Mouse (Mus musculus): ENCODE results near the gene Hdgf. TPM values are rescaled to one million over a fixed set of nuclear protein-coding genes. Genes with fewer than 3 reads are reported as not detected.

Gene Hdgf
- polyA plus RNA-seq, 1 experiment from 2014 or later, result 179 TPM

Other genes starting within 250 kb of the Hdgf start
- 0.43 and 0.66 TPM in 2 replicates for gene Lrrc71, start 157.7 kb upstream of the Hdgf start, polyA plus RNA-seq (2014; fragmentation: Nextera tagmentation; extraction: Ambion mirVana)
- gene Ntrk1, start 111.2 kb upstream of the Hdgf start, polyA plus RNA-seq (2014; fragmentation: Nextera tagmentation; extraction: Ambion mirVana), result 0.30 and 0.51 TPM in 2 replicates
- gene Insrr, start 109.4 kb upstream of the Hdgf start, polyA plus RNA-seq (2014; fragmentation: Nextera tagmentation; extraction: Ambion mirVana), result 0.03 and 0.23 TPM in 2 replicates
- 12.1 and 13.5 TPM in 2 replicates for gene Pear1, start 82.0 kb upstream of the Hdgf start, polyA plus RNA-seq (2014; fragmentation: Nextera tagmentation; extraction: Ambion mirVana)
- gene Sh2d2a, start 59.6 kb upstream of the Hdgf start, polyA plus RNA-seq (2014; fragmentation: Nextera tagmentation; extraction: Ambion mirVana), result 0.17 TPM in 1 of 2 replicates, not detected in the other
- gene Prcc, start 20.7 kb upstream of the Hdgf start, polyA plus RNA-seq (2014; fragmentation: Nextera tagmentation; extraction: Ambion mirVana), result 14.1 and 14.5 TPM in 2 replicates
- 67.3 and 68.2 TPM in 2 replicates for gene Mrpl24, start 13.2 kb downstream of the Hdgf start, polyA plus RNA-seq (2014; fragmentation: Nextera tagmentation; extraction: Ambion mirVana)
- 25.0 and 30.2 TPM in 2 replicates for gene Isg20l2, start 24.0 kb downstream of the Hdgf start, polyA plus RNA-seq (2014; fragmentation: Nextera tagmentation; extraction: Ambion mirVana)
- 14.3 and 14.9 TPM in 2 replicates for gene Rrnad1, start 24.4 kb downstream of the Hdgf start, polyA plus RNA-seq (2014; fragmentation: Nextera tagmentation; extraction: Ambion mirVana)
- gene Crabp2, start 42.3 kb downstream of the Hdgf start, polyA plus RNA-seq (2014; fragmentation: Nextera tagmentation; extraction: Ambion mirVana), result 24.1 and 25.1 TPM in 2 replicates
- 11.1 and 15.1 TPM in 2 replicates for gene Nes, start 64.8 kb downstream of the Hdgf start, polyA plus RNA-seq (2014; fragmentation: Nextera tagmentation; extraction: Ambion mirVana)
- gene Bcan, start 93.9 kb downstream of the Hdgf start, polyA plus RNA-seq (2014; fragmentation: Nextera tagmentation; extraction: Ambion mirVana), result not detected in 2 replicates
- gene Hapln2, start 121.3 kb downstream of the Hdgf start, polyA plus RNA-seq (2014; fragmentation: Nextera tagmentation; extraction: Ambion mirVana), result not detected in 2 replicates
- gene Gpatch4, start 136.8 kb downstream of the Hdgf start, polyA plus RNA-seq (2014; fragmentation: Nextera tagmentation; extraction: Ambion mirVana), result 22.1 and 23.9 TPM in 2 replicates
- gene Naxe, start 152.2 kb downstream of the Hdgf start, polyA plus RNA-seq (2014; fragmentation: Nextera tagmentation; extraction: Ambion mirVana), result 136 and 149 TPM in 2 replicates
- not detected in 2 replicates for gene Ttc24, start 172.0 kb downstream of the Hdgf start, polyA plus RNA-seq (2014; fragmentation: Nextera tagmentation; extraction: Ambion mirVana)
- 18.5 and 21.9 TPM in 2 replicates for gene Iqgap3, start 175.7 kb downstream of the Hdgf start, polyA plus RNA-seq (2014; fragmentation: Nextera tagmentation; extraction: Ambion mirVana)
- gene Mef2d, start 236.1 kb downstream of the Hdgf start, polyA plus RNA-seq (2014; fragmentation: Nextera tagmentation; extraction: Ambion mirVana), result 39.8 and 45.1 TPM in 2 replicates

Measured in heart, embryonic 11.5 days (tissue).